Mouse (Mus musculus) stomach, embryonic 16.5 days (tissue): ENCODE measurements around the gene Tmeff1. TPM values are rescaled to one million over a fixed set of nuclear protein-coding genes. Genes with fewer than 3 reads are reported as not detected.
A peak's percentile ranks its signal among the peaks of the same experiment; 100 is the strongest.
"Not testable (repeated sequence)": the region's sequence is repeated elsewhere in the genome, so short reads cannot be mapped to it uniquely, and the experiment has no call there.

Experiments used
- ATAC-seq: fragments of 200-750 bp; cut with Nextera tagmentation; 2 replicates; pipeline ENCODE4 v1.8.0; 2017; ENCODE audit warnings: moderate number of reproducible peaks, moderate TSS enrichment; ENCODE audit not compliant: insufficient read depth, low FRiP score
- H3K27ac ChIP-seq: fragments of 300-500 bp; sonication (generic); 2 replicates; pipeline ENCODE4 v1.5.1; 2014; ENCODE audit warnings: low read length
- H3K27me3 ChIP-seq: fragments of 300-500 bp; sonication (generic); 2 replicates; pipeline ENCODE4 v1.6.1; 2014; ENCODE audit warnings: low read length, control low read depth, mixed read lengths; ENCODE audit not compliant: control insufficient read depth, insufficient read depth
- H3K36me3 ChIP-seq: fragments of 300-500 bp; sonication (generic); 2 replicates; pipeline ENCODE4 v1.6.1; 2014; ENCODE audit warnings: low read length; ENCODE audit not compliant: control insufficient read depth, insufficient read depth
- H3K4me1 ChIP-seq: fragments of 300-500 bp; sonication (generic); 2 replicates; pipeline ENCODE4 v1.6.1; 2014; ENCODE audit warnings: low read length, control low read depth, mixed read lengths; ENCODE audit not compliant: control insufficient read depth, insufficient read depth
- H3K4me2 ChIP-seq: fragments of 300-500 bp; sonication (generic); 2 replicates; pipeline ENCODE4 v1.6.1; 2014; ENCODE audit warnings: low read depth, low read length, mixed read lengths
- H3K4me3 ChIP-seq: fragments of 300-500 bp; sonication (generic); replicated peaks from 2 replicates; pipeline ENCODE4 v1.5.1; 2014; ENCODE audit warnings: mild to moderate bottlenecking, low read length
- H3K9ac ChIP-seq: fragments of 300-500 bp; sonication (generic); 2 replicates; pipeline ENCODE4 v1.6.1; 2014; ENCODE audit warnings: low read length
- H3K9me3 ChIP-seq: fragments of 300-500 bp; sonication (generic); replicated peaks from 2 replicates; pipeline ENCODE4 v1.6.1; 2016; ENCODE audit warnings: low read length, control low read depth; ENCODE audit not compliant: control insufficient read depth
- WGBS: fragments of 180-500 bp; shearing (Covaris S2); extraction: QIAGEN DNeasy Blood & Tissue Kit; methylation state at CpG from one replicate; pipeline ENCODE4 v1.1.7; 2014; 5-methylcytosine and 5-hydroxymethylcytosine counted together
- polyA plus RNA-seq: library from polyadenylated mRNA; unstranded; fragments of >200 nt; fragmentation: Nextera tagmentation; extraction: Ambion mirVana; gene quantifications from 2 replicates; pipeline ENCODE4 v1.2.1, GENCODE M21; 2015

Gene Tmeff1
- polyA plus RNA-seq, 1 experiment from 2014 or later = 7.9 TPM

DNA sequence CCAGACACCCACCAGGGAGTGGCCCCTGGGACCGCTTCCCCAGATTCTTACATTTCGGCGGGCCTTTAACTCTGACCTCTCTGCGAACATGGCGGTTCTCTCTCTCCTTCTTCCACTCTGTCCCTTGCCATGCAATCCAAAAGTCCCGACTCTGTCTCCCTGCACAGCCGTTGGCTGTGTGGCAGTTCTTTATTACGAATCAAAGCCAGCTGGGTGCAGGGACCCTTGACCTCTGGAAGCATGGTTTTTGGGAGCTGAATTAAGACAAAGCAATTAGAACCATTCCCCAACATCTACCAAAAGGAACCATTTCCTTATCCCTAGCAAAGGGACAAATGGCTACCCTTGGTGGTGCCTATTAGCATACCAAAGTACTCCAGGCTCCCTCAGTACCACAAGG lies 98.2 kb downstream of the Tmeff1 start:
- Histone ChIP-seq H3K4me3 (no peak overlapping the region), H3K27me3 (no peaks in the 10 kb centered on the region), H3K27ac (no peak overlapping the region), H3K36me3 (no peaks in the 10 kb centered on the region), H3K9ac (no peak overlapping the region), H3K4me2 (no peak overlapping the region), H3K9me3 (no peaks in the 10 kb centered on the region), H3K4me1 (peaks cover 6% of the 10 kb centered on the region; the same call in 1 of the 2 replicates)
- 96% methylated on average over 8 of the region's 8 CpGs for WGBS
- no peak for ATAC-seq

DNA sequence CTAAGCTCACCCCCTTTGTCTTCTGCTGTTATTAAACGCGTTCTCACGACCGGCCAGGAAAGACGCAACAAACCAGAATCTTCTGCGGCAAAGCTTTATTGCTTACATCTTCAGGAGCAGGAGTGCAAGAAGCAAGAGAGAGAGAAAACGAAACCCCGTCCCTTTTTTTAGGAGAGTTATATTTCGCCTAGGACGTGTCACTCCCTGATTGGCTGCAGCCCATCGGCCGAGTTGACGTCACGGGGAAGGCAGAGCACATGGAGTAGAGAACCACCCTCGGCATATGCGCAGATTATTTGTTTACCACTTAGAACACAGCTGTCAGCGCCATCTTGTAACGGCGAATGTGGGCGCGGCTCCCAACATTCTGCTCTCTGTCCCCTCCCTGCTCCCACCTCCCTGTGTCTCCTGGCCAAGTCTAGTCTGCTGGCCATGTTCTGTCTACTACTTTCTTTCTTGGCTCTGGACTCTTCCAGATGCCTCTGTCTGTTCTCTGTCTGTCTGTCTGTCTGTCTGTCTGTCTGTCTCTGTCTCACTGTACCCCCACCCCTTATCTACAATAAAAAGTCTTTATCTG lies 98.7 kb downstream of the Tmeff1 start:
- H3K9me3 ChIP-seq, H3K27ac ChIP-seq, H3K27me3 ChIP-seq, H3K9ac ChIP-seq, H3K4me1 ChIP-seq, H3K4me2 ChIP-seq, H3K4me3 ChIP-seq, ATAC-seq, H3K36me3 ChIP-seq: not testable (repeated sequence)
- WGBS = 89% methylated on average over 15 of the region's 21 CpGs

DNA sequence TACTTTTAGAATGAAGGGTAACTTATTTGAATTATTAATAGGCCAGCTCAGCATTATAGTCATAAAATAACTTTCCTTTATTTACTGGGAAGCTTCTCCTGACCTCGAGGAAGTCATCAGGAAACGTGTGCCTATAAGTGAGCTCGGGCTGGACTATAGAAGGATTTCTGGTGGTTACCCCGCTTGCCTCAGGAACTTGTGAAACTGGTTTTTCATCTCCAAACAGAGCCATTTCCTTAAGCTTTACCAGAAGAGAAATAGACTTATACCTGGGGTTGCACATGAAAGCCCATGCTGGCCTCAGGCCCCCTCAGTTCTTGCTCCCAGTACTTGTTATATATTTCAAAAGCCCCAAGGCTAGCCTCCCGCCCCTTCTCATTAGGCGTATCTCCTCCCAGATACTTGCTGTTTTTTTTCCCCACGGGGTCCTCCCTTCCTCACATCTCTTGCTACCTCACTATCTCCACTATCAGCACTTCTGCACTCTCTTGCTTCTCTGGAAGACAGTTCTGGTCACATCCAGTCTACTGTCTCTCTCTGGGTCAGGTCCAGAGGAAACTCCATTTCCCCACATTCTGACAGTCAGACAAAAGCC lies 99.7 kb downstream of the Tmeff1 start:
- Histone ChIP-seq H3K36me3 (no peaks in the 10 kb centered on the region), H3K4me1 (peaks cover 6% of the 10 kb centered on the region; the same call in 1 of the 2 replicates), H3K27me3 (no peaks in the 10 kb centered on the region), H3K9me3 (no peaks in the 10 kb centered on the region), H3K9ac (no peak overlapping the region), H3K4me2 (no peak overlapping the region), H3K4me3 (no peak overlapping the region), H3K27ac (peak overlapping the region; percentile 50; the same call in 1 of the 2 replicates)
- WGBS = 44% methylated on average over 7 of the region's 7 CpGs
- ATAC-seq = no peak

DNA sequence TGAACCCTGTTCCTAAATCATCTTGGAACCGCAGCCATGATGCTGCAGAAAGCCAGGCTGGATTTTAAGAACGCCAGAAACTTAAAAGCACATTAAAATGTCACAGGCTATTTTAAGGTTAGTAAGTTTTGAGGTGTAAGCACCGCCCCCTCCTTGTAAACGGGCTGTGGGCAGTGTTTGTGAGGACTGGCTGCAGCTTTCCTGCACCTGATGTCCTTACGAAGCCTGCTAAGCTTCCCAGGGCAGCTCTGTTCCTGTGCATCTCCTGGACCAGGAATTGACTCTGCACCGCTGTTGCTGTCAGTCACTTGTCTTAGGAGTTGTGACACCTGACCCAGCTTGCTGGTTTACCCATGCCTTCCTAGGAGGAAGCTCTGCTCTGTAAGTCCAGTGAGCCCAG lies 103.2 kb downstream of the Tmeff1 start:
- Histone ChIP-seq H3K9me3 (no peaks in the 10 kb centered on the region), H3K9ac (no peak overlapping the region), H3K4me1 (peaks cover 6% of the 10 kb centered on the region; the same call in 1 of the 2 replicates), H3K4me3 (no peak overlapping the region), H3K27me3 (no peaks in the 10 kb centered on the region), H3K27ac (no peak overlapping the region), H3K36me3 (no peaks in the 10 kb centered on the region), H3K4me2 (no peak overlapping the region)
- WGBS = 67% methylated on average over 6 of the region's 6 CpGs
- no peak for ATAC-seq

DNA sequence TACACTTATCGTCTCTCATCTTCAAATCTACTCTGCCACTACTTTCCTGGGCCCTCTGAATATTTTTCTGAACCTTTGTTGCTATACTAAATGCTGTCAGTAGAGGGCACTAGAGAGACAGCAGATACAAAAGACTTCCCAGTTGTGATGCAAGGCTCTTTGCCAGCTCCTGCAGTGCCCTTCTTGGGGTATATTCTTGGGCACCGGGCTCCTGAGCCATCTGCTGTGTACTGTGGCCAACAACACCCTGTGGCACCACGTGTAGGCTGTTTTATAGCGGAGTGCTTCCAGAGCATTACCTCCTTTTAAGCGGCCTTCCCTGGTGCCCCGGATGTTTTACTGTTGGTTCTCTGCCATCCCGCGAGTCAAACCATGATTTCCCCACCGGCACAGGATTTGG lies 105.7 kb downstream of the Tmeff1 start:
- Histone ChIP-seq H3K4me2 (no peak overlapping the region), H3K9ac (no peak overlapping the region), H3K4me1 (no peaks in the 10 kb centered on the region), H3K36me3 (no peaks in the 10 kb centered on the region), H3K27ac (no peak overlapping the region), H3K27me3 (no peaks in the 10 kb centered on the region), H3K9me3 (no peaks in the 10 kb centered on the region), H3K4me3 (no peak overlapping the region)
- WGBS = 82% methylated on average over 9 of the region's 9 CpGs
- ATAC-seq = no peak

DNA sequence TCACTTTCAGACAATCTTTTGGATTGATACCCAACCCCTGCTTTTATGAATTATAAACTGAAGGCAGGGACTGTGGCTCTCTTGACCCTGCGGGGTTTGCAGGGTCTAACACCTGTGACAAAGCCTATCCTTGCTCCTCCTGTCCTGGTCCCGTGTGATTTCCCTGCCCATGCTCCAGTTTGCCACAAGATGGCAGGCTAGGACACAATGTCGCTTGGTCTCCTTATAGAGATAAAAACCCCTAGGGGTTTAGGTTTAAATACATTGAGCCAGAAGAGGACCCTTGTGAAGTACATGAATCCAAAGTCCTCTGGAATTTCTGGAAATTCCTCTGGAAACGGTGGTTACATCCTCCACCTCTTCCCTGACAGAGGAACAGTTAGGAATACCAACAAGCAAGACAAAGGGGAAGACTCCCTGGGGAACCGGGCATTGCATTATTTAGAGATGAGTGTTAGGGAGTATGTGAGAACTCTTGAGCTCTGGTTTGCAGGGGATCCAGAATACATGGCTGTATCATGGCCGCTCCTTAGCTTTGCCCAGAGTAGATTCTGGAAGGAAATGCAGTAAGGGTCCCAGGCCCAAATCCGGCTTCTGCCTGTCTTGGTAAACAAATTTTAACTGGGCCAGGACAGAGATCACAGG lies 106.9 kb downstream of the Tmeff1 start:
- WGBS = 44% methylated on average over 7 of the region's 7 CpGs
- no peak overlapping the region for H3K9ac ChIP-seq
- no peak overlapping the region for H3K4me3 ChIP-seq
- H3K9me3 ChIP-seq = no peaks in the 10 kb centered on the region
- H3K27me3 ChIP-seq = no peaks in the 10 kb centered on the region
- peak; percentile 50; the same call in 1 of the 2 replicates for ATAC-seq
- no peaks in the 10 kb centered on the region for H3K4me1 ChIP-seq
- H3K27ac ChIP-seq = no peak overlapping the region
- no peak overlapping the region for H3K4me2 ChIP-seq
- no peaks in the 10 kb centered on the region for H3K36me3 ChIP-seq

DNA sequence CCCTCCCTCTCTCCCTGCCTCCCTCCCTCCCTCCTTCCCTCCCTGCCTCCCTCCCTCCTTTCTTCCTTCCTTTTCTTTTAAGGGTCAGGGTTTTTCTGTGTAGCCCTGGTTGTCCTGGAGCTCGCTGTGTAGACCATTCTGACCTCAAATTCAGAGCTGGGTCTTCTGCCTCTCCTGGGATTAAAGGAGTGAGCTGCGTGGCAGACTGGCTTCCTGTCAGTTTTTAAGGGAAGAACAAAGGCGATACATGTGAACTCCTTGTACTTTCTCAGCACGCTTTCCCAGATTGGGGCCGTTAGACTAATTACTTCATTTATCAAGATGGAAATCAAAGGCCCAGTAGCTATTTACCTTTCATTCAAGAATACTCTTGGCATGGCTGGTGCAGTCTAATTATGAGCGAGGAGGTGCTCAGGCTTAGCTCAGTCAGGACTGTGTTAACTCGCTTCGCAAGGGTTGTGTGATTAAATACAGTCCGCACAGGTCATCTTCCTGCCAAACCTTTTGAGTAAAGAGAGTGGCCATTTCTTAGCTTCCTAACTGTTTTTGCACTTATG lies 107.8 kb downstream of the Tmeff1 start:
- Histone ChIP-seq H3K4me1 (no peaks in the 10 kb centered on the region), H3K36me3 (no peaks in the 10 kb centered on the region), H3K4me3 (no peak overlapping the region), H3K27ac (no peak overlapping the region), H3K27me3 (no peaks in the 10 kb centered on the region), H3K4me2 (no peak overlapping the region), H3K9ac (no peak overlapping the region), H3K9me3 (no peaks in the 10 kb centered on the region)
- WGBS = 55% methylated on average over 9 of the region's 9 CpGs
- ATAC-seq = no peak

DNA sequence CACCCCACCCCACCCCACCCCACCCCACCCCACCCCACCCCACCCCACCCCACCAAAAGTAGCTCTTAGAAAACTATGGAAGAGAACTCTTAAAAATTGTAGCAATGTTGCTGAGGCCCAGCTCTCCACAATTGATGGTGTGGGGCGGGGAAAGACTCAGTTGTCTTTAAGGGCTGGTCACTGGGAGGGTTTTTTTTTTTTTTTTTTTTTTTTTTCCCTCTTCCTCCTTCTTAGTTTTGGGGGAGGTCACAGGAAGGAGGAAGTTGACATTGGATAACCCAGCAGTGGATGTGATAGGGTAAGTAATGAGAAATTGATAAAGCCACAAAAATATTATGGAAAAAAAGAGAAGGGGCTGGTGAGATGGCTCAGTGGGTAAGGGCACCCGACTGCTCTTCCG lies 111.7 kb downstream of the Tmeff1 start:
- WGBS = 97% methylated on average over 3 of the region's 3 CpGs
- H3K4me3 ChIP-seq = no peak overlapping the region
- no peak overlapping the region for H3K27ac ChIP-seq
- H3K4me2 ChIP-seq = no peak overlapping the region
- no peaks in the 10 kb centered on the region for H3K27me3 ChIP-seq
- H3K9me3 ChIP-seq = no peaks in the 10 kb centered on the region
- ATAC-seq = no peak
- no peaks in the 10 kb centered on the region for H3K36me3 ChIP-seq
- H3K9ac ChIP-seq = no peak overlapping the region
- no peaks in the 10 kb centered on the region for H3K4me1 ChIP-seq

DNA sequence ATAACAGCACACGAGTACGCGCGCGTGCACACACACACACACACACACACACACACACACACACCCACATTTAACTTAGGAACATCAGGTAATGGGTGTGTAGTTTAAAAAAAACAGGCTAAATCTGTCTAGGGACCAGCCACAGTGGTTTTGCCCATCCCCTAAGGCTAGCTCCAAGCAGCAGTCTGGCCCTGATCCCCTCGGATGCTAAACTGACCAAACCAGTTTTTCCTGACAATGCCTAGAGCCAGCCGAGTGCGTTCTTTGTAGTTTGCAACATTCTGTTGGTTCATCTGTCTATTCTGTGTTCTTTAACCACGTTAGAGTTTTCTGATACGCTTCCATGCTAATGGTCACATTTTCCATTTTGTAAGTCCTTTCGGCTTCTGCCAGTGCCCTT lies 112.3 kb downstream of the Tmeff1 start:
- no peak for ATAC-seq
- WGBS = 47% methylated on average over 11 of the region's 11 CpGs
- H3K9me3 ChIP-seq = no peaks in the 10 kb centered on the region
- no peaks in the 10 kb centered on the region for H3K36me3 ChIP-seq
- H3K27ac ChIP-seq = no peak overlapping the region
- no peak overlapping the region for H3K4me2 ChIP-seq
- no peaks in the 10 kb centered on the region for H3K4me1 ChIP-seq
- H3K27me3 ChIP-seq = no peaks in the 10 kb centered on the region
- H3K4me3 ChIP-seq = no peak overlapping the region
- H3K9ac ChIP-seq = no peak overlapping the region
